Mouse (Mus musculus): ENCODE results near the gene Hnrnpd. TPM values are rescaled to one million over a fixed set of nuclear protein-coding genes. Genes with fewer than 3 reads are reported as not detected.

Hnrnpd gene
- polyA plus RNA-seq, 1 experiment from 2014 or later, result 127 TPM

GRCm38 (mm10) chr5:100005896-100006295 lies 27.2 kb upstream of the Hnrnpd start:
- H3K27ac ChIP-seq (replicated peaks; ENCODE audit: low read depth, low read length), result no peak overlapping the region
- no peaks in the 10 kb centered on the region for H3K9me3 ChIP-seq (ENCODE audit: control insufficient read depth, low read length)
- ATAC-seq (ENCODE audit: low read depth) (no peak), DNase-seq (ENCODE audit: low spot score) (no peak)
- no peaks in the 10 kb centered on the region for H3K4me1 ChIP-seq (ENCODE audit: control insufficient read depth, insufficient read depth, low read length)
- no peaks in the 10 kb centered on the region for H3K27me3 ChIP-seq (replicated peaks; ENCODE audit: control insufficient read depth, insufficient read depth, low read length)
- H3K36me3 ChIP-seq (ENCODE audit: control insufficient read depth, insufficient read depth, low read length), result no peaks in the 10 kb centered on the region
- H3K9ac ChIP-seq (ENCODE audit: low read depth, low read length), result no peak overlapping the region
- no peak overlapping the region for H3K4me3 ChIP-seq (ENCODE audit: low read depth, low read length)
- 73% methylated on average over 6 of the region's 6 CpGs for WGBS
- H3K4me2 ChIP-seq (ENCODE audit: low read depth, low read length), result no peak overlapping the region

DNA sequence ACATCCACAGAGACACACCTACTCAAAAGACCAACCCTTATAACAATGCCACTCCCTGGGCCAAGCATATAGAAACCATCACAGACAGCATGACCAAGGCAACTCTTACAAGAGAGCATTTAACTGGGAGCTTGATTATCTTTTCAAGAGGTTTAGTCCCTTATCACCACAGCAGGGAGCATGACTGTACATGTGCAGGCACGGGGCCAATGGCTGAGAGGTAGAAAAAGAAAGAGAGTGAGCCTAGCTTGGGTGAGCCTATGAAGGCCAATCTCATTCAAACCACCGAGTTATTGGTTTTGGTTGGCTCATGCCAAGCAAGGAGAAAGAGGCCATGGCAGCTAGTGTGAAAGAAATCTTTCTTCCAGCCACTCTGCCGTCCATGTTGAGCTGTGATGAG lies 26.7 kb upstream of the Hnrnpd start:
- H3K27me3 ChIP-seq (replicated peaks; ENCODE audit: control insufficient read depth, insufficient read depth, low read length), result no peaks in the 10 kb centered on the region
- WGBS, result 75% methylated on average over 3 of the region's 3 CpGs
- H3K27ac ChIP-seq (replicated peaks; ENCODE audit: low read depth, low read length), result no peak overlapping the region
- DNase-seq (ENCODE audit: low spot score), result no peak
- ATAC-seq (ENCODE audit: low read depth), result no peak
- H3K9ac ChIP-seq (ENCODE audit: low read depth, low read length), result no peak overlapping the region
- no peaks in the 10 kb centered on the region for H3K4me1 ChIP-seq (ENCODE audit: control insufficient read depth, insufficient read depth, low read length)
- no peak overlapping the region for H3K4me2 ChIP-seq (ENCODE audit: low read depth, low read length)
- H3K36me3 ChIP-seq (ENCODE audit: control insufficient read depth, insufficient read depth, low read length), result no peaks in the 10 kb centered on the region
- no peak overlapping the region for H3K4me3 ChIP-seq (ENCODE audit: low read depth, low read length)
- no peaks in the 10 kb centered on the region for H3K9me3 ChIP-seq (ENCODE audit: control insufficient read depth, low read length)

GRCm38 (mm10) chr5:100003895-100004294 lies 25.2 kb upstream of the Hnrnpd start:
- ATAC-seq (ENCODE audit: low read depth), result no peak
- H3K4me2 ChIP-seq (ENCODE audit: low read depth, low read length), result no peak overlapping the region
- DNase-seq (ENCODE audit: low spot score), result no peak
- WGBS, result 82% methylated on average over 4 of the region's 4 CpGs
- H3K9ac ChIP-seq (ENCODE audit: low read depth, low read length), result no peak overlapping the region
- H3K36me3 ChIP-seq (ENCODE audit: control insufficient read depth, insufficient read depth, low read length), result no peaks in the 10 kb centered on the region
- no peak overlapping the region for H3K27ac ChIP-seq (replicated peaks; ENCODE audit: low read depth, low read length)
- H3K4me3 ChIP-seq (ENCODE audit: low read depth, low read length), result no peak overlapping the region
- H3K9me3 ChIP-seq (ENCODE audit: control insufficient read depth, low read length), result no peaks in the 10 kb centered on the region
- H3K27me3 ChIP-seq (replicated peaks; ENCODE audit: control insufficient read depth, insufficient read depth, low read length), result no peaks in the 10 kb centered on the region
- H3K4me1 ChIP-seq (ENCODE audit: control insufficient read depth, insufficient read depth, low read length), result no peaks in the 10 kb centered on the region

- no peak overlapping the region for H3K4me2 ChIP-seq (ENCODE audit: low read depth, low read length)
- no peaks in the 10 kb centered on the region for H3K9me3 ChIP-seq (ENCODE audit: control insufficient read depth, low read length)
- DNase-seq (ENCODE audit: low spot score) (no peak), ATAC-seq (ENCODE audit: low read depth) (no peak)
- H3K27me3 ChIP-seq (replicated peaks; ENCODE audit: control insufficient read depth, insufficient read depth, low read length), result no peaks in the 10 kb centered on the region
- WGBS, result 33% methylated on average over 3 of the region's 8 CpGs
- no peak overlapping the region for H3K4me3 ChIP-seq (ENCODE audit: low read depth, low read length)
- no peaks in the 10 kb centered on the region for H3K4me1 ChIP-seq (ENCODE audit: control insufficient read depth, insufficient read depth, low read length)
- H3K36me3 ChIP-seq (ENCODE audit: control insufficient read depth, insufficient read depth, low read length), result no peaks in the 10 kb centered on the region
- no peak overlapping the region for H3K27ac ChIP-seq (replicated peaks; ENCODE audit: low read depth, low read length)
- no peak overlapping the region for H3K9ac ChIP-seq (ENCODE audit: low read depth, low read length)
Observed at GRCm38 (mm10) chr5:100000500-100000899, 21.8 kb upstream of the Hnrnpd start.

DNA sequence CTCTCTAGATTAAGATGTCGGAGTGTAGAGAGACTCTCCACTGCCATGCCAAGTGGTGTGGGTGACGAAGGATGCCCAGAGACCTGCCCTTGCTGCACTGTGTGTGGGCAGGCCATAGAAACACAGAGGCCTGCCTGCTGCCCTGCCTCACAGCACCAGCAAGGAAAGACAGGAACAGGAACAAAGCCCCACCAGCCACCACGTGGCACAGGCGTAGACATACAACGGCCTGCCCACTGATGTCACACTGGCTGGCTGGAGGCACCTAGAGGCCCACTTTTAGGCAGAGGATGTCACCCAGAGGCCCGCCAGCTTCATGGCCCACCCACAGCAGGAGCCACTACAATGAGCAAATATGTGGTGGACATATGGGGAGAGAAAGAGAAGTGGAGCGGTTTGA lies 21.3 kb upstream of the Hnrnpd start:
- no peak overlapping the region for H3K27ac ChIP-seq (replicated peaks; ENCODE audit: low read depth, low read length)
- 81% methylated on average over 7 of the region's 7 CpGs for WGBS
- H3K4me3 ChIP-seq (ENCODE audit: low read depth, low read length), result no peak overlapping the region
- no peak overlapping the region for H3K4me2 ChIP-seq (ENCODE audit: low read depth, low read length)
- H3K4me1 ChIP-seq (ENCODE audit: control insufficient read depth, insufficient read depth, low read length), result no peaks in the 10 kb centered on the region
- H3K9ac ChIP-seq (ENCODE audit: low read depth, low read length), result no peak overlapping the region
- DNase-seq (ENCODE audit: low spot score), result no peak
- no peak for ATAC-seq (ENCODE audit: low read depth)
- H3K27me3 ChIP-seq (replicated peaks; ENCODE audit: control insufficient read depth, insufficient read depth, low read length), result no peaks in the 10 kb centered on the region
- H3K9me3 ChIP-seq (ENCODE audit: control insufficient read depth, low read length), result no peaks in the 10 kb centered on the region
- H3K36me3 ChIP-seq (ENCODE audit: control insufficient read depth, insufficient read depth, low read length), result no peaks in the 10 kb centered on the region

- Histone ChIP-seq H3K9me3 (ENCODE audit: control insufficient read depth, low read length) (no peaks in the 10 kb centered on the region), H3K27ac (replicated peaks; ENCODE audit: low read depth, low read length) (no peak overlapping the region), H3K27me3 (replicated peaks; ENCODE audit: control insufficient read depth, insufficient read depth, low read length) (no peaks in the 10 kb centered on the region), H3K4me1 (ENCODE audit: control insufficient read depth, insufficient read depth, low read length) (no peaks in the 10 kb centered on the region), H3K4me2 (ENCODE audit: low read depth, low read length) (no peak overlapping the region), H3K9ac (ENCODE audit: low read depth, low read length) (no peak overlapping the region), H3K4me3 (ENCODE audit: low read depth, low read length) (no peak overlapping the region), H3K36me3 (ENCODE audit: control insufficient read depth, insufficient read depth, low read length) (no peaks in the 10 kb centered on the region)
- ATAC-seq (ENCODE audit: low read depth) (no peak), DNase-seq (ENCODE audit: low spot score) (no peak)
- 89% methylated on average over 3 of the region's 3 CpGs for WGBS
Observed at GRCm38 (mm10) chr5:99994680-99995079, 15.9 kb upstream of the Hnrnpd start.

GRCm38 (mm10) chr5:99994166-99994565 lies 15.4 kb upstream of the Hnrnpd start:
- Histone ChIP-seq H3K27me3 (replicated peaks; ENCODE audit: control insufficient read depth, insufficient read depth, low read length) (no peaks in the 10 kb centered on the region), H3K36me3 (ENCODE audit: control insufficient read depth, insufficient read depth, low read length) (no peaks in the 10 kb centered on the region), H3K9me3 (ENCODE audit: control insufficient read depth, low read length) (no peaks in the 10 kb centered on the region), H3K4me1 (ENCODE audit: control insufficient read depth, insufficient read depth, low read length) (no peaks in the 10 kb centered on the region), H3K4me3 (ENCODE audit: low read depth, low read length) (no peak overlapping the region), H3K27ac (replicated peaks; ENCODE audit: low read depth, low read length) (no peak overlapping the region), H3K9ac (ENCODE audit: low read depth, low read length) (no peak overlapping the region), H3K4me2 (ENCODE audit: low read depth, low read length) (no peak overlapping the region)
- WGBS, result 69% methylated on average over 3 of the region's 3 CpGs
- DNase-seq (ENCODE audit: low spot score) (no peak), ATAC-seq (ENCODE audit: low read depth) (no peak)

DNA sequence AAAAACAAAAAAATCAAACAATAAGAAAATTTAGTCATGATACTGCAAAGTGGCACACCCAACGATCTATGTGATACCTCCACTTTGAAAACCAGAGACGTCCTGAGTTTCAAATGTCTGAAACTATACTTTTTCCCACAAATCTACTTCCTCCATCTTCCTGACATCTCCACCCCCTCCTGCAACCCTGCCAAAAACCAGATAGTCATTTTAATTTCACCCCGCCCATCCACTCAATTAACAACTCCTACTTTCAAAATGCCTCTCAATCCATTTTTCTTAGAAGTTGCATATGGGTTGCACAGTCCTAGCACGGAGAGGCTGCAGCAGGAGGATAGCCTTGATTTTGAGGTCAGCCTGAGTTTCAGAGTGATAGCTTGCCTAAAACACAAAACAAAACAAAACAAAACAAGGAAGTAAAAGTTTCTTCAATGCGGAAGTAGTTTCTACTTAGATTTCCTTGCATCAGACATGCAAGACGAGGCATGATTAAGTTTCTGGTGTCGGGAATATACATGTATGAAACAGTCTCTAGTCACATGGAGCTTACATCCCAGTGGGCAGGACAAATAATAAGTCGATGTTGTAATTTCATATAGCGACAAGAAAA lies 4.8 kb upstream of the Hnrnpd start:
- DNase-seq (ENCODE audit: low spot score) (no peak), ATAC-seq (ENCODE audit: low read depth) (no peak)
- Histone ChIP-seq H3K4me2 (ENCODE audit: low read depth, low read length) (no peak overlapping the region), H3K4me3 (ENCODE audit: low read depth, low read length) (no peak overlapping the region), H3K27ac (replicated peaks; ENCODE audit: low read depth, low read length) (no peak overlapping the region), H3K36me3 (ENCODE audit: control insufficient read depth, insufficient read depth, low read length) (no peaks in the 10 kb centered on the region), H3K4me1 (ENCODE audit: control insufficient read depth, insufficient read depth, low read length) (peaks cover 3% of the 10 kb centered on the region; the same call in 1 of the 2 replicates), H3K9ac (ENCODE audit: low read depth, low read length) (no peak overlapping the region), H3K27me3 (replicated peaks; ENCODE audit: control insufficient read depth, insufficient read depth, low read length) (no peaks in the 10 kb centered on the region), H3K9me3 (ENCODE audit: control insufficient read depth, low read length) (0 out of 2 replicates have a peak, but pooled peaks cover 4% of the 10 kb centered on the region)
- WGBS, result 86% methylated on average over 9 of the region's 9 CpGs
